Mouse (Mus musculus): ENCODE results near the gene Mob1b. TPM values are rescaled to one million over a fixed set of nuclear protein-coding genes. Genes with fewer than 3 reads are reported as not detected.
A peak's percentile ranks its signal among the peaks of the same experiment; 100 is the strongest.

Gene Mob1b
- polyA plus RNA-seq, 1 experiment from 2014 or later, result 7.5 TPM

GRCm38 (mm10) chr5:88685306-88685705 lies 35.3 kb upstream of the Mob1b start:
- WGBS, result 16% methylated on average over 6 of the region's 6 CpGs
- no peaks in the 10 kb centered on the region for H3K4me1 ChIP-seq (ENCODE audit: control insufficient read depth, insufficient read depth, low read depth, low read length)
- no peak overlapping the region for H3K9ac ChIP-seq (ENCODE audit: low read depth, low read length)
- no peak overlapping the region for H3K27ac ChIP-seq (ENCODE audit: low read depth, low read length)
- no peaks in the 10 kb centered on the region for H3K9me3 ChIP-seq (ENCODE audit: control insufficient read depth, low read length)
- H3K36me3 ChIP-seq (ENCODE audit: control insufficient read depth, insufficient read depth, low read length), result no peaks in the 10 kb centered on the region
- H3K4me3 ChIP-seq (ENCODE audit: low read length), result no peak overlapping the region
- no peaks in the 10 kb centered on the region for H3K27me3 ChIP-seq (replicated peaks; ENCODE audit: control insufficient read depth, insufficient read depth, low read length)
- ATAC-seq, result no peak
- no peak overlapping the region for H3K4me2 ChIP-seq (ENCODE audit: low read length)

- Histone ChIP-seq H3K4me2 (ENCODE audit: low read length) (no peak overlapping the region), H3K4me3 (ENCODE audit: low read length) (no peak overlapping the region), H3K27me3 (replicated peaks; ENCODE audit: control insufficient read depth, insufficient read depth, low read length) (no peaks in the 10 kb centered on the region), H3K9ac (ENCODE audit: low read depth, low read length) (no peak overlapping the region), H3K4me1 (ENCODE audit: control insufficient read depth, insufficient read depth, low read depth, low read length) (no peaks in the 10 kb centered on the region), H3K36me3 (ENCODE audit: control insufficient read depth, insufficient read depth, low read length) (no peaks in the 10 kb centered on the region), H3K9me3 (ENCODE audit: control insufficient read depth, low read length) (no peaks in the 10 kb centered on the region), H3K27ac (ENCODE audit: low read depth, low read length) (no peak overlapping the region)
- no peak for ATAC-seq
- WGBS, result 71% methylated on average over 6 of the region's 6 CpGs
These were observed 34.8 kb upstream of the Mob1b start for GRCm38 (mm10) chr5:88685745-88686299.

GRCm38 (mm10) chr5:88687996-88688406 lies 32.7 kb upstream of the Mob1b start:
- H3K4me2 ChIP-seq (ENCODE audit: low read length), result no peak overlapping the region
- 83% methylated on average over 8 of the region's 8 CpGs for WGBS

GRCm38 (mm10) chr5:88688583-88689187 lies 32.0 kb upstream of the Mob1b start:
- ATAC-seq, result 0 out of 2 replicates have a peak, but pooled peaks have one; percentile 24

More at GRCm38 (mm10) chr5:88687996-88688406, 32.7 kb upstream of the Mob1b start:
- no peaks in the 10 kb centered on the region for H3K27me3 ChIP-seq (replicated peaks; ENCODE audit: control insufficient read depth, insufficient read depth, low read length)
- H3K4me1 ChIP-seq (ENCODE audit: control insufficient read depth, insufficient read depth, low read depth, low read length), result no peaks in the 10 kb centered on the region
- H3K9ac ChIP-seq (ENCODE audit: low read depth, low read length), result no peak overlapping the region
- H3K36me3 ChIP-seq (ENCODE audit: control insufficient read depth, insufficient read depth, low read length), result no peaks in the 10 kb centered on the region
- no peak for ATAC-seq
- no peak overlapping the region for H3K27ac ChIP-seq (ENCODE audit: low read depth, low read length)
- H3K9me3 ChIP-seq (ENCODE audit: control insufficient read depth, low read length), result no peaks in the 10 kb centered on the region
- H3K4me3 ChIP-seq (ENCODE audit: low read length), result no peak overlapping the region

GRCm38 (mm10) chr5:88689279-88689938 lies 31.2 kb upstream of the Mob1b start:
- no peaks in the 10 kb centered on the region for H3K27me3 ChIP-seq (replicated peaks; ENCODE audit: control insufficient read depth, insufficient read depth, low read length)
- 76% methylated on average over 3 of the region's 3 CpGs for WGBS
- H3K27ac ChIP-seq (ENCODE audit: low read depth, low read length), result no peak overlapping the region
- no peak overlapping the region for H3K4me2 ChIP-seq (ENCODE audit: low read length)
- peak; percentile 71; the same call in 1 of the 2 replicates for ATAC-seq
- no peaks in the 10 kb centered on the region for H3K4me1 ChIP-seq (ENCODE audit: control insufficient read depth, insufficient read depth, low read depth, low read length)
- H3K36me3 ChIP-seq (ENCODE audit: control insufficient read depth, insufficient read depth, low read length), result no peaks in the 10 kb centered on the region
- H3K9me3 ChIP-seq (ENCODE audit: control insufficient read depth, low read length), result no peaks in the 10 kb centered on the region
- H3K9ac ChIP-seq (ENCODE audit: low read depth, low read length), result no peak overlapping the region
- no peak overlapping the region for H3K4me3 ChIP-seq (ENCODE audit: low read length)

More at GRCm38 (mm10) chr5:88688583-88689187, 32.0 kb upstream of the Mob1b start:
- H3K4me2 ChIP-seq (ENCODE audit: low read length), result no peak overlapping the region
- no peak overlapping the region for H3K27ac ChIP-seq (ENCODE audit: low read depth, low read length)
- H3K9me3 ChIP-seq (ENCODE audit: control insufficient read depth, low read length), result no peaks in the 10 kb centered on the region
- H3K27me3 ChIP-seq (replicated peaks; ENCODE audit: control insufficient read depth, insufficient read depth, low read length), result no peaks in the 10 kb centered on the region
- no peaks in the 10 kb centered on the region for H3K4me1 ChIP-seq (ENCODE audit: control insufficient read depth, insufficient read depth, low read depth, low read length)
- no peak overlapping the region for H3K9ac ChIP-seq (ENCODE audit: low read depth, low read length)
- 88% methylated on average over 15 of the region's 15 CpGs for WGBS
- H3K4me3 ChIP-seq (ENCODE audit: low read length), result no peak overlapping the region
- H3K36me3 ChIP-seq (ENCODE audit: control insufficient read depth, insufficient read depth, low read length), result no peaks in the 10 kb centered on the region

- WGBS, result 82% methylated on average over 10 of the region's 10 CpGs
- no peak overlapping the region for H3K4me3 ChIP-seq (ENCODE audit: low read length)
- no peak for ATAC-seq
These were observed 29.8 kb upstream of the Mob1b start for GRCm38 (mm10) chr5:88690681-88691505.

GRCm38 (mm10) chr5:88691506-88692095 lies 29.1 kb upstream of the Mob1b start:
- WGBS, result 83% methylated on average over 6 of the region's 6 CpGs
- no peak for ATAC-seq
- H3K4me2 ChIP-seq (ENCODE audit: low read length), result no peak overlapping the region

More at GRCm38 (mm10) chr5:88690681-88691505, 29.8 kb upstream of the Mob1b start:
- Histone ChIP-seq H3K4me2 (ENCODE audit: low read length) (no peak overlapping the region), H3K27me3 (replicated peaks; ENCODE audit: control insufficient read depth, insufficient read depth, low read length) (no peaks in the 10 kb centered on the region), H3K9ac (ENCODE audit: low read depth, low read length) (no peak overlapping the region), H3K4me1 (ENCODE audit: control insufficient read depth, insufficient read depth, low read depth, low read length) (no peaks in the 10 kb centered on the region), H3K36me3 (ENCODE audit: control insufficient read depth, insufficient read depth, low read length) (no peaks in the 10 kb centered on the region), H3K9me3 (ENCODE audit: control insufficient read depth, low read length) (no peaks in the 10 kb centered on the region), H3K27ac (ENCODE audit: low read depth, low read length) (no peak overlapping the region)

GRCm38 (mm10) chr5:88692586-88692985 lies 28.1 kb upstream of the Mob1b start:
- Histone ChIP-seq H3K9ac (ENCODE audit: low read depth, low read length) (no peak overlapping the region), H3K36me3 (ENCODE audit: control insufficient read depth, insufficient read depth, low read length) (no peaks in the 10 kb centered on the region), H3K27me3 (replicated peaks; ENCODE audit: control insufficient read depth, insufficient read depth, low read length) (no peaks in the 10 kb centered on the region), H3K4me3 (ENCODE audit: low read length) (no peak overlapping the region), H3K4me1 (ENCODE audit: control insufficient read depth, insufficient read depth, low read depth, low read length) (no peaks in the 10 kb centered on the region), H3K9me3 (ENCODE audit: control insufficient read depth, low read length) (no peaks in the 10 kb centered on the region), H3K27ac (ENCODE audit: low read depth, low read length) (no peak overlapping the region), H3K4me2 (ENCODE audit: low read length) (no peak overlapping the region)
- WGBS, result 89% methylated on average over 4 of the region's 4 CpGs
- no peak for ATAC-seq

More at GRCm38 (mm10) chr5:88691506-88692095, 29.1 kb upstream of the Mob1b start:
- H3K4me1 ChIP-seq (ENCODE audit: control insufficient read depth, insufficient read depth, low read depth, low read length), result no peaks in the 10 kb centered on the region
- H3K36me3 ChIP-seq (ENCODE audit: control insufficient read depth, insufficient read depth, low read length), result no peaks in the 10 kb centered on the region
- no peaks in the 10 kb centered on the region for H3K27me3 ChIP-seq (replicated peaks; ENCODE audit: control insufficient read depth, insufficient read depth, low read length)
- no peak overlapping the region for H3K4me3 ChIP-seq (ENCODE audit: low read length)
- H3K27ac ChIP-seq (ENCODE audit: low read depth, low read length), result no peak overlapping the region
- no peak overlapping the region for H3K9ac ChIP-seq (ENCODE audit: low read depth, low read length)
- no peaks in the 10 kb centered on the region for H3K9me3 ChIP-seq (ENCODE audit: control insufficient read depth, low read length)

Data from hindbrain, embryonic 16.5 days (tissue).